Mouse (Mus musculus) heart, adult 2 months (tissue): ENCODE measurements around the gene Rbak. TPM values are rescaled to one million over a fixed set of nuclear protein-coding genes. Genes with fewer than 3 reads are reported as not detected.

Experiments
- DNase-seq, 2 experiments: peaks; one replicate each; pipeline ENCODE4 v3.0.0; 2021
- H3K27ac ChIP-seq: fragments of 200-600 bp; 2 replicates; pipeline ENCODE4 v1.8.1; 2022
- H3K27me3 ChIP-seq: fragments of 200-500 bp; 2 replicates; pipeline ENCODE4 v1.6.1; 2012; ENCODE audit warnings: mild to moderate bottlenecking, low read length, inconsistent platforms, mixed read lengths; ENCODE audit not compliant: control insufficient read depth, insufficient read depth
- H3K36me3 ChIP-seq: fragments of 200-500 bp; 2 replicates; pipeline ENCODE4 v1.6.1; 2012; ENCODE audit warnings: low read length, inconsistent platforms; ENCODE audit not compliant: control insufficient read depth, insufficient read depth
- H3K4me1 ChIP-seq: fragments of 200-500 bp; 2 replicates; pipeline ENCODE4 v1.6.1; 2011; ENCODE audit warnings: low read length; ENCODE audit not compliant: control insufficient read depth, insufficient read depth
- H3K4me3 ChIP-seq: fragments of 200-600 bp; 2 replicates; pipeline ENCODE4 v1.8.1; 2022
- H3K79me2 ChIP-seq: fragments of 200-500 bp; replicated peaks from 2 replicates; pipeline ENCODE4 v1.6.1; 2012; ENCODE audit warnings: mild to moderate bottlenecking, inconsistent platforms, low read length, moderate library complexity, mixed read lengths; ENCODE audit not compliant: control insufficient read depth, insufficient read depth
- H3K9ac ChIP-seq: fragments of 200-500 bp; 2 replicates; pipeline ENCODE4 v1.6.1; 2012; ENCODE audit warnings: low read depth, mild to moderate bottlenecking, control low read depth, inconsistent platforms, low read length, mixed read lengths
- CTCF ChIP-seq: fragments of 200-600 bp; IDR thresholded peaks from 2 replicates; pipeline ENCODE4 v1.8.1; 2022; ENCODE audit warnings: antibody characterized with exemption, mild to moderate bottlenecking, moderate library complexity
- EP300 ChIP-seq: fragments of 200-500 bp; IDR thresholded peaks from 2 replicates; pipeline ENCODE4 v1.6.1; 2011; ENCODE audit warnings: low read depth, low read length, control low read depth; ENCODE audit not compliant: insufficient read depth
- POLR2A ChIP-seq: fragments of 200-500 bp; IDR thresholded peaks from 2 replicates; pipeline ENCODE4 v1.6.1; 2011; ENCODE audit warnings: mild to moderate bottlenecking, low read depth, low read length, control low read depth; ENCODE audit not compliant: insufficient read depth
- WGBS: fragments of 180-500 bp; shearing (Covaris S2); methylation state at CpG from one replicate; pipeline ENCODE4 v1.1.7; 2018; 5-methylcytosine and 5-hydroxymethylcytosine counted together
- intact Hi-C: fragments of 180-260 bp; cut with DNase I; formaldehyde crosslinking; loops from one replicate; pipeline ENCODE4 v1.15.1; 2025
- polyA plus RNA-seq: library from polyadenylated mRNA; depleted of rRNA; stranded (reverse); fragments of >200 nt; gene quantifications from 2 replicates; pipeline ENCODE4 v1.2.3, GENCODE M21; 2012
- total RNA-seq, 2 experiments: library from RNA; stranded (reverse); gene quantifications; 2 replicates each; pipeline ENCODE4 v1.2.3; 2021

The Rbak gene
- total and polyA plus RNA-seq, 3 experiments: 1.9 to 4.4 (median 4.3) TPM

GRCm38 (mm10) chr5:143132935-143133514 is 47.5 kb downstream of the Rbak start:
- Histone ChIP-seq H3K36me3 (no peaks in the 10 kb centered on the region), H3K27ac (no peak overlapping the region), H3K4me1 (no peaks in the 10 kb centered on the region), H3K9ac (no peak overlapping the region), H3K27me3 (no peaks in the 10 kb centered on the region), H3K79me2 (no peaks in the 10 kb centered on the region), H3K4me3 (no peak overlapping the region)
- 37% methylated on average over 13 of the region's 13 CpGs for WGBS
- TF ChIP-seq EP300 (no peak), CTCF (no peak), POLR2A (no peak)
- intact Hi-C loops: no loop called here
- DNase-seq: no peak

GRCm38 (mm10) chr5:143130342-143130741 is 50.2 kb downstream of the Rbak start:
- H3K36me3 ChIP-seq: no peaks in the 10 kb centered on the region
- H3K4me3 ChIP-seq: no peak overlapping the region
- H3K4me1 ChIP-seq: no peaks in the 10 kb centered on the region
- intact Hi-C loops: no loop called here
- H3K79me2 ChIP-seq: no peaks in the 10 kb centered on the region
- H3K9ac ChIP-seq: no peak overlapping the region
- H3K27me3 ChIP-seq: no peaks in the 10 kb centered on the region
- no peak for TF ChIP-seq EP300
- peak; percentile 46 for TF ChIP-seq CTCF
- DNase-seq: no peak
- no peak overlapping the region for H3K27ac ChIP-seq
- 89% methylated on average over 7 of the region's 7 CpGs for WGBS

GRCm38 (mm10) chr5:143129101-143129500 is 51.5 kb downstream of the Rbak start:
- DNase-seq: no peak
- no peak overlapping the region for H3K27ac ChIP-seq
- intact Hi-C loops: no loop called here
- H3K27me3 ChIP-seq: no peaks in the 10 kb centered on the region
- no peaks in the 10 kb centered on the region for H3K4me1 ChIP-seq
- 92% methylated on average over 16 of the region's 16 CpGs for WGBS
- no peaks in the 10 kb centered on the region for H3K79me2 ChIP-seq
- H3K4me3 ChIP-seq: no peak overlapping the region
- H3K9ac ChIP-seq: no peak overlapping the region
- TF ChIP-seq EP300 (no peak), CTCF (no peak), POLR2A (no peak)
- H3K36me3 ChIP-seq: no peaks in the 10 kb centered on the region

- peak in 1 of 2 experiments; percentile 8 for DNase-seq
- intact Hi-C loops: no loop called here
- no peak overlapping the region for H3K4me3 ChIP-seq
- no peak overlapping the region for H3K27ac ChIP-seq
- no peaks in the 10 kb centered on the region for H3K27me3 ChIP-seq
- 54% methylated on average over 8 of the region's 8 CpGs for WGBS
- TF ChIP-seq CTCF (no peak), EP300 (no peak), POLR2A (no peak)
- H3K79me2 ChIP-seq: no peaks in the 10 kb centered on the region
- no peak overlapping the region for H3K9ac ChIP-seq
- no peaks in the 10 kb centered on the region for H3K36me3 ChIP-seq
- H3K4me1 ChIP-seq: no peaks in the 10 kb centered on the region
Measured at GRCm38 (mm10) chr5:143127837-143128236, 52.7 kb downstream of the Rbak start.

- DNase-seq: no peak
- Histone ChIP-seq H3K27ac (no peak overlapping the region), H3K4me3 (no peak overlapping the region), H3K36me3 (no peaks in the 10 kb centered on the region), H3K27me3 (no peaks in the 10 kb centered on the region), H3K9ac (no peak overlapping the region), H3K79me2 (no peaks in the 10 kb centered on the region), H3K4me1 (no peaks in the 10 kb centered on the region)
- intact Hi-C loops: no loop called here
- no peak for TF ChIP-seq CTCF
- no peak for TF ChIP-seq EP300
- no peak for TF ChIP-seq POLR2A
- 70% methylated on average over 4 of the region's 4 CpGs for WGBS
Measured at GRCm38 (mm10) chr5:143126908-143127307, 53.7 kb downstream of the Rbak start.

GRCm38 (mm10) chr5:143126089-143126488 is 54.5 kb downstream of the Rbak start:
- Histone ChIP-seq H3K27me3 (no peaks in the 10 kb centered on the region), H3K36me3 (no peaks in the 10 kb centered on the region), H3K79me2 (no peaks in the 10 kb centered on the region), H3K9ac (no peak overlapping the region), H3K4me1 (no peaks in the 10 kb centered on the region), H3K27ac (no peak overlapping the region), H3K4me3 (no peak overlapping the region)
- no peak for DNase-seq
- WGBS: 87% methylated on average over 9 of the region's 9 CpGs
- TF ChIP-seq POLR2A (no peak), CTCF (no peak), EP300 (no peak)
- intact Hi-C loops: no loop called here
